Mouse (Mus musculus): ENCODE results near the gene Olfr904. TPM values are rescaled to one million over a fixed set of nuclear protein-coding genes. Genes with fewer than 3 reads are reported as not detected.
"Not testable (repeated sequence)": the region's sequence is repeated elsewhere in the genome, so short reads cannot be mapped to it uniquely, and the experiment has no call there.

The Olfr904 gene
- total RNA-seq (2021), result not detected
- long read RNA-seq, experiment 1, result 0 reads
- long read RNA-seq, experiment 2, result 0 reads

- no peak for DNase-seq (ENCODE audit: low spot score in 2 of 2)
Observed at GRCm38 (mm10) chr9:38462844-38463243, at the start of gene Olfr904. Olfr904 (plus strand) TSS chr9:38463144.

DNA sequence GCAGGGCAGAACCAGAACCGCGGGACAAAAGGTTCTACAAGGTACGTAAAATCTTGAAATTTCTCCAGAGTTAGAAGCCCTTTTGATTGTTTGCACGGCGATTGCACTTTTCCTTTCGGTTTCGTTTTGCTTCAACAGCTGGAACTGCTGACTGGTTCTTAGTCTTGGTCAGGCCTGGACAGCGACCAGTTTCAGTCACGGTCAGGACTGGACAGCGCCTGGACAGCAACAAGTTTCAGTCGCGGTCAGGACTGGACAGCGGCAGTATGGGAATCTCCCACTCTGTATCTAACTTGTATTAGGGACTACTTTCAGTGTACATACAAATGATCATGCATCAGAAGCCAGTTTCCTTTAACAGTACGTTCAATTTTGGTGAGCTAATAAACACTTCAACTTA lies 49.4 kb upstream of the Olfr904 start:
- DNase-seq (ENCODE audit: low spot score in 2 of 2), result not testable (repeated sequence)

DNA sequence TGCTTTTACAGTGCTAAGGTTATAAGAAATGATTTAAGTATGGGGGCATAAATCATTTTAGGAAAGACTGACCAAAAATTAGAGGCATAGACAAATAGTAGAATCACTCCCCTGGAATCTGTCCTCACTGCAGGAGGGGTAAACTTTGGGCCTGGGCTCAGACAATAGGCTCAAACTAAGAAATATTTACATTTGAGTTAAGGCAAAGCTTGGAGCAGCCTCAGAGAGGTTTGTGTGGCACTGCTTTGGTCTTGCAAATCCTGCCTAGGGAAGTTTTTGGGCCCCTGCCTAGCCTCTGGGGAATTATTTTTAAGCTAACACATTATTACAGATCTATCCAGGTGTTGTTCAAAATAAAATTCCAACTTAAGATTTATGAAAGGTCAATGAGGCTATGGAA lies 39.1 kb upstream of the Olfr904 start:
- no peak for DNase-seq (ENCODE audit: low spot score in 2 of 2)

GRCm38 (mm10) chr9:38427026-38427425 lies 35.9 kb upstream of the Olfr904 start:
- DNase-seq (ENCODE audit: low spot score in 2 of 2), result no peak

DNA sequence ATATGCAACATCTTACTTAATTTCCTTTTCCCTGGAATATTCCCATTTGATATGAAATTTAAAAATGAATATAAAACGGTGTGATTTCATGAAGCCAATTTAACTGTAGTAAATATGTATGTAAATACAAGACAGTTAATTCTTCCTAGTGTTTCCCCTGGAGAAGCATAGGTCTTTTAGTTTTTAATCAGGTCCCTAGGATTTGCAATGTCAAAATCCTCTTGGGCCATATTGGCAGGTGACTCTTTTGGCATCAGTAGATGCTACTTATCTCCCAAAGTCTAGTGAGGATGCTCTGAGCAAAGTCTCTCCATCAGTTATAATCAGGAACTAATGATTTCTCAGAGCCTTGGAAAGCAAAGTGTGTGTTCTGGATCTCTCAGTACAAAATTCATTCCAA lies 33.8 kb upstream of the Olfr904 start, which contains the start of gene Olfr901:
Gene Olfr901 (plus strand): TSS at position 301 of the 400 bp plus-strand sequence.
- DNase-seq (ENCODE audit: low spot score in 2 of 2), result no peak

GRCm38 (mm10) chr9:38447352-38447751 lies 15.6 kb upstream of the Olfr904 start, which contains the start of gene Olfr902:
Olfr902 (plus strand) TSS chr9:38447652.
- no peak for DNase-seq (ENCODE audit: low spot score in 2 of 2)

DNA sequence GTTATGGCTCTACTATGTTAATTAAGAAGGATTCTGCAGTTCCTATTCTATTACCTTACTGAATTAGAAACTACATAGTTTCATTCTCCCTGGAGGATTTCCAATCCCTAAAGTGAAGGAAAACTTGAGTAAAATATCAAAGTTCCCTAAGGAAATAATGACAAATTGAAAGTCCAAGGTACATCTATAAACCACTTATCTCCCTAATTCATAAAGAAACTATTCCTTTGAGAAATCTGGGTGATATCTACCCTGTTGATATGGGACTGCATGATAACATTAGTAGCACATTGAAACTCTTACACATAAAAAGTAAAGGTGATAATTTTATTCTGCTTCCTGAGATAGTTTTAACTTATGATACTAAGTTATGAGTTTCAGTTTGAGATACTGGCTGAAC lies 7.9 kb downstream of the Olfr904 start, which contains the start of gene Olfr905:
Gene Olfr905 (plus strand): TSS at position 301 of the 400 bp plus-strand sequence.
- no peak for DNase-seq (ENCODE audit: low spot score in 2 of 2)

DNA sequence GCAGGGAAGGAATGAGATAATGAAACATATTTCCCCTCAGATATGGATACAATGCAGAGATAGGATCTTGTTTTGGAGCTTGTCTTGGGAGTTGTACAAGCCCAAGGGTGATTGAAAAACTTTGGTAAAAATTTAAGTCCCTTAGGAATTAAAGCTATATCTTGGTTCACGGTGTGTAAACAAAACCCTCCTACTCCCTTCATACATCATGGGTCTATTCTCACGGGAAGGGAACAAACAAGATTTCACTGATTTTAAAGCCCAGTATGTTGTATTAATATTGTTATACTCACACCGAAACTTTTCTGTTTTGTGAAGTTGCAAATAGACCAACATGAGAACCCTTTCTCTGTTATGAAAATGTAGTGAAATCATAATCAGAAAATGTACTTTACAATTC lies 23.8 kb downstream of the Olfr904 start, which contains the start of gene Olfr906:
Gene Olfr906 (plus strand): TSS at position 301 of the 400 bp plus-strand sequence.
- DNase-seq (ENCODE audit: low spot score in 2 of 2), result no peak

DNA sequence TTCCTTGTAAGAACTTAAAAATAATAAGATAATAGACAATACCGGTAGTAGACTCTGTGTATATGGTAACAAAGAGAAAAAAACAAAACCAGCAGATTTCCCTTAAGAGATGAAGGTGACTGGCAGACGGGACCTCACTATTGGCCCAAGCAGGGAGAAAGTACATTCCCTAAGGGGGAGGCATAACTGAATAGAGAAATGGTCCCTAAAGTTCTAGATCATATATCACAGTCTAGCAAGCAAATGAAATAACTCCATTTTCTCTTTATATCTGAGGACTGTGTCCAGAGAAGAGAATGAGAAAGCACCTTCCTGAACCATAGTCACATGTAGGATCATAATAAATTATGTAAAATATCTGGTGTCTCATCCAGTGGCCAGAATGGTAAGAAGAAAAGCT lies 32.6 kb downstream of the Olfr904 start, which contains the start of gene Olfr907:
Gene Olfr907 (plus strand): TSS at position 301 of the 400 bp plus-strand sequence.
- DNase-seq (ENCODE audit: low spot score in 2 of 2), result no peak

GRCm38 (mm10) chr9:38512353-38512752 lies 49.4 kb downstream of the Olfr904 start:
- DNase-seq (ENCODE audit: low spot score in 2 of 2), result no peak

Other genes with a start within 250 kb of the Olfr904 start
- not detected for gene Olfr894, start 245.1 kb upstream of the Olfr904 start, total RNA-seq (2021)
- not detected for gene Olfr143, start 210.4 kb upstream of the Olfr904 start, total RNA-seq (2021)
- not detected for gene Olfr895, start 195.3 kb upstream of the Olfr904 start, total RNA-seq (2021)
- not detected for gene Olfr896-ps1, start 172.0 kb upstream of the Olfr904 start, total RNA-seq (2021)
- not detected for gene Olfr25, start 134.1 kb upstream of the Olfr904 start, total RNA-seq (2021)
- not detected for gene Olfr898, start 114.7 kb upstream of the Olfr904 start, total RNA-seq (2021)
- not detected for gene Olfr250, start 96.2 kb upstream of the Olfr904 start, total RNA-seq (2021)
- gene Olfr251, start 86.1 kb upstream of the Olfr904 start, total RNA-seq (2021), result not detected
- not detected for gene Olfr147, start 61.4 kb upstream of the Olfr904 start, total RNA-seq (2021)
- gene Olfr901, start 33.7 kb upstream of the Olfr904 start, total RNA-seq (2021), result not detected
- not detected for gene Olfr902, start 15.5 kb upstream of the Olfr904 start, total RNA-seq (2021)
- not detected for gene Olfr905, start 8.0 kb downstream of the Olfr904 start, total RNA-seq (2021)
- not detected for gene Olfr906, start 23.9 kb downstream of the Olfr904 start, total RNA-seq (2021)
- not detected for gene Olfr907, start 32.7 kb downstream of the Olfr904 start, total RNA-seq (2021)
- gene Olfr911-ps1, start 58.4 kb downstream of the Olfr904 start, total RNA-seq (2021), result not detected
- not detected for gene Olfr910, start 74.7 kb downstream of the Olfr904 start, total RNA-seq (2021)
- not detected for gene Olfr912, start 117.0 kb downstream of the Olfr904 start, total RNA-seq (2021)
- gene Olfr913, start 129.6 kb downstream of the Olfr904 start, total RNA-seq (2021), result not detected
- not detected for gene Olfr914, start 142.0 kb downstream of the Olfr904 start, total RNA-seq (2021)
- gene Olfr916, start 196.7 kb downstream of the Olfr904 start, total RNA-seq (2021), result not detected
- gene Olfr917, start 202.7 kb downstream of the Olfr904 start, total RNA-seq (2021), result not detected
- not detected for gene Olfr918, start 211.5 kb downstream of the Olfr904 start, total RNA-seq (2021)
- gene Olfr919, start 240.5 kb downstream of the Olfr904 start, total RNA-seq (2021), result not detected